12 mouse cellular contexts compared by ENCODE assay signal in genomic region chr1:180174718-180175117, GRCm38 (mm10).
"Had no signal": no experiment of that assay in that cellular context is flagged by ENCODE, and none has a peak within 500 bp of the region (broad histone marks: within the 10 kb centered on the region; RNA-seq: fewer than 3 reads in every experiment).

No protein-coding gene starts in this region.

- H3K27me3 ChIP-seq: limb, embryonic 15.5 days; liver, embryonic 12.5 days; neural tube, embryonic 13.5 days had no signal

- DNase-seq: kidney, postnatal 25 days; layer of hippocampus, postnatal 36 days; lung, postnatal 10 days; right cerebral cortex, postnatal 4 days; thymus, adult 18-20 months; thymus, postnatal 14 days had no signal

- H3K4me3 ChIP-seq: limb, embryonic 15.5 days; liver, embryonic 12.5 days; midbrain, embryonic 10.5 days; neural tube, embryonic 13.5 days had no signal

- H3K9me3 ChIP-seq: limb, embryonic 15.5 days; liver, embryonic 12.5 days; midbrain, embryonic 10.5 days; neural tube, embryonic 13.5 days had no signal

- H3K4me1 ChIP-seq: limb, embryonic 15.5 days; liver, embryonic 12.5 days; midbrain, embryonic 10.5 days; neural tube, embryonic 13.5 days had no signal

- H3K27ac ChIP-seq: limb, embryonic 15.5 days; liver, embryonic 12.5 days; midbrain, embryonic 10.5 days; neural tube, embryonic 13.5 days had no signal

- ATAC-seq: liver, embryonic 12.5 days; midbrain, embryonic 16.5 days had no signal

- H3K36me3 ChIP-seq: limb, embryonic 15.5 days; liver, embryonic 12.5 days; midbrain, embryonic 10.5 days; neural tube, embryonic 13.5 days had no signal

- H3K9ac ChIP-seq: limb, embryonic 15.5 days; liver, embryonic 12.5 days; lung, embryonic 14.5 days; neural tube, embryonic 13.5 days had no signal

- H3K4me2 ChIP-seq: limb, embryonic 15.5 days; liver, embryonic 12.5 days; lung, embryonic 14.5 days; neural tube, embryonic 13.5 days had no signal
